Mouse (Mus musculus) spleen, adult 2 months (tissue): ENCODE measurements at regions not wholly inside any gene's neighbourhood (a gene's known extent, or its start where the extent isn't known, plus 50 kb on each side); places are given as distances from the start of the nearest gene placed in this dataset.
"Not testable (repeated sequence)": the region's sequence is repeated elsewhere in the genome, so short reads cannot be mapped to it uniquely, and the experiment has no call there.

ENCODE experiments used
- DNase-seq, 2 experiments: peaks; one replicate each; pipeline versions ENCODE4 v3.0.0 to v3.0.0-alpha.2; 2012 to 2021; ENCODE audit warnings: low spot score in 2 of 2, low read depth in 1 of 2
- H3K27ac ChIP-seq: fragments of 200-500 bp; 2 replicates; pipeline ENCODE4 v1.5.1; 2012; ENCODE audit warnings: low read length, inconsistent platforms; ENCODE audit not compliant: insufficient read depth
- H3K27me3 ChIP-seq: fragments of 200-500 bp; 2 replicates; pipeline ENCODE4 v1.6.1; 2012; ENCODE audit warnings: mild to moderate bottlenecking, moderate library complexity, low read length, inconsistent platforms; ENCODE audit not compliant: control insufficient read depth, insufficient read depth
- H3K36me3 ChIP-seq: fragments of 200-500 bp; 2 replicates; pipeline ENCODE4 v1.6.1; 2012; ENCODE audit warnings: mild to moderate bottlenecking, low read length, inconsistent platforms; ENCODE audit not compliant: control insufficient read depth, insufficient read depth
- H3K4me1 ChIP-seq: fragments of 200-500 bp; 2 replicates; pipeline ENCODE4 v1.6.1; 2011; ENCODE audit warnings: inconsistent platforms; ENCODE audit not compliant: control insufficient read depth, insufficient read depth, insufficient read length
- H3K4me3 ChIP-seq: fragments of 200-500 bp; 2 replicates; pipeline ENCODE4 v1.5.1; 2011; ENCODE audit warnings: mild to moderate bottlenecking, inconsistent platforms; ENCODE audit not compliant: insufficient read depth, insufficient read length; ENCODE audit errors: extremely low read depth
- CTCF ChIP-seq: fragments of 200-500 bp; IDR thresholded peaks from 2 replicates; pipeline ENCODE4 v1.5.1; 2011; ENCODE audit warnings: mild to moderate bottlenecking, inconsistent platforms; ENCODE audit not compliant: insufficient read depth, insufficient read length, insufficient replicate concordance; ENCODE audit errors: extremely low read depth
- POLR2A ChIP-seq: fragments of 200-500 bp; IDR thresholded peaks from 2 replicates; pipeline ENCODE4 v1.6.1; 2011; ENCODE audit warnings: low read depth, low read length, inconsistent platforms
- WGBS: fragments of 180-500 bp; shearing (Covaris S2); methylation state at CpG from one replicate; pipeline ENCODE4 v1.1.7; 2018; 5-methylcytosine and 5-hydroxymethylcytosine counted together

- no peaks in the 10 kb centered on the region for H3K27me3 ChIP-seq
- TF ChIP-seq POLR2A (no peak), CTCF (no peak)
- peak in 1 of 2 experiments; percentile 7 for DNase-seq
- H3K36me3 ChIP-seq: no peaks in the 10 kb centered on the region
- no peak overlapping the region for H3K4me3 ChIP-seq
- H3K4me1 ChIP-seq: no peaks in the 10 kb centered on the region
- H3K27ac ChIP-seq: peak overlapping the region; percentile 61
Observed at GRCm38 (mm10) chr6:69764861-69765260, 1027.2 kb downstream of the Rpia start.

GRCm38 (mm10) chr6:69758618-69759017 is 1033.4 kb downstream of the Rpia start:
- DNase-seq: peak in 1 of 2 experiments; percentile 43
- Histone ChIP-seq H3K27me3 (no peaks in the 10 kb centered on the region), H3K4me1 (no peaks in the 10 kb centered on the region), H3K4me3 (no peak overlapping the region), H3K27ac (no peak overlapping the region), H3K36me3 (no peaks in the 10 kb centered on the region)
- 84% methylated on average over 2 of the region's 2 CpGs for WGBS
- TF ChIP-seq CTCF (peak; percentile 6; the same call in 1 of the 2 replicates), POLR2A (no peak)

GRCm38 (mm10) chr6:69739002-69739625 is 1052.9 kb downstream of the Rpia start:
- Histone ChIP-seq H3K36me3 (no peaks in the 10 kb centered on the region), H3K27me3 (no peaks in the 10 kb centered on the region), H3K4me3 (no peak overlapping the region), H3K27ac (no peak overlapping the region), H3K4me1 (no peaks in the 10 kb centered on the region)
- TF ChIP-seq POLR2A (no peak), CTCF (no peak)
- DNase-seq: no peak

GRCm38 (mm10) chr6:69732866-69733265 is 1059.2 kb downstream of the Rpia start:
- H3K4me1 ChIP-seq, H3K36me3 ChIP-seq, H3K27me3 ChIP-seq, H3K4me3 ChIP-seq, H3K27ac ChIP-seq: not testable (repeated sequence)
- peak; percentile 24; the same call in 1 of the 2 replicates for TF ChIP-seq CTCF
- WGBS: 29% methylated on average over 1 of the region's 1 CpGs
- peak; percentile 49 to 52 for DNase-seq

- no peak for DNase-seq
- Histone ChIP-seq H3K27me3 (no peaks in the 10 kb centered on the region), H3K4me3 (no peak overlapping the region), H3K27ac (peak overlapping the region; percentile 78), H3K36me3 (no peaks in the 10 kb centered on the region), H3K4me1 (peaks cover 2% of the 10 kb centered on the region)
- TF ChIP-seq POLR2A (no peak), CTCF (no peak)
Observed at GRCm38 (mm10) chr6:69726362-69726761, 1065.7 kb downstream of the Rpia start.

GRCm38 (mm10) chr6:69702813-69703212 is 1089.2 kb downstream of the Rpia start:
- WGBS: 73% methylated on average over 2 of the region's 2 CpGs
- H3K4me1 ChIP-seq, H3K36me3 ChIP-seq, DNase-seq, H3K27me3 ChIP-seq, H3K27ac ChIP-seq, H3K4me3 ChIP-seq: not testable (repeated sequence)

- peak; percentile 19 to 22 for DNase-seq
- H3K27ac ChIP-seq: peak overlapping the region; percentile 91
- TF ChIP-seq POLR2A: no peak
- TF ChIP-seq CTCF: no peak
- peak overlapping the region; percentile 47; the same call in 1 of the 2 replicates for H3K4me3 ChIP-seq
- H3K4me1 ChIP-seq: no peaks in the 10 kb centered on the region
- H3K27me3 ChIP-seq: no peaks in the 10 kb centered on the region
- no peaks in the 10 kb centered on the region for H3K36me3 ChIP-seq
- 30% methylated on average over 1 of the region's 1 CpGs for WGBS
Observed at GRCm38 (mm10) chr6:69681172-69681571, 1110.9 kb downstream of the Rpia start.

GRCm38 (mm10) chr6:69662426-69662825 is 1129.6 kb downstream of the Rpia start:
- not testable (repeated sequence) for H3K4me1 ChIP-seq, H3K36me3 ChIP-seq, H3K27me3 ChIP-seq, H3K4me3 ChIP-seq, H3K27ac ChIP-seq
- WGBS: 24% methylated on average over 1 of the region's 1 CpGs
- DNase-seq: peak in 1 of 2 experiments; percentile 28
